Mouse (Mus musculus) limb, embryonic 15.5 days (tissue): ENCODE results near the gene Pnliprp2. TPM values are rescaled to one million over a fixed set of nuclear protein-coding genes. Genes with fewer than 3 reads are reported as not detected.

Experiments
- polyA plus RNA-seq: library from polyadenylated mRNA; unstranded; fragments of >200 nt; fragmentation: Nextera tagmentation; extraction: Ambion mirVana; gene quantifications from 2 replicates; pipeline ENCODE4 v1.2.1, GENCODE M21; 2015

Pnliprp2 gene
- polyA plus RNA-seq, 1 experiment from 2014 or later, result 0.12 TPM

Other genes starting within 250 kb of the Pnliprp2 start
- not detected in 2 replicates for gene Ccdc172, start 247.7 kb upstream of the Pnliprp2 start, polyA plus RNA-seq
- not detected in 2 replicates for gene Pnlip, start 107.2 kb upstream of the Pnliprp2 start, polyA plus RNA-seq
- gene Pnliprp1, start 30.8 kb upstream of the Pnliprp2 start, polyA plus RNA-seq, result 0.93 and 1.6 TPM in 2 replicates
- gene 1700019N19Rik, start 34.7 kb downstream of the Pnliprp2 start, polyA plus RNA-seq, result not detected in 2 replicates
- 0.16 and 0.32 TPM in 2 replicates for gene Eno4, start 183.7 kb downstream of the Pnliprp2 start, polyA plus RNA-seq
- gene Hspa12a, start 183.9 kb downstream of the Pnliprp2 start, polyA plus RNA-seq, result 3.4 and 3.5 TPM in 2 replicates